ENCODE assay signal across 9 mouse cellular contexts in the genomic region with DNA sequence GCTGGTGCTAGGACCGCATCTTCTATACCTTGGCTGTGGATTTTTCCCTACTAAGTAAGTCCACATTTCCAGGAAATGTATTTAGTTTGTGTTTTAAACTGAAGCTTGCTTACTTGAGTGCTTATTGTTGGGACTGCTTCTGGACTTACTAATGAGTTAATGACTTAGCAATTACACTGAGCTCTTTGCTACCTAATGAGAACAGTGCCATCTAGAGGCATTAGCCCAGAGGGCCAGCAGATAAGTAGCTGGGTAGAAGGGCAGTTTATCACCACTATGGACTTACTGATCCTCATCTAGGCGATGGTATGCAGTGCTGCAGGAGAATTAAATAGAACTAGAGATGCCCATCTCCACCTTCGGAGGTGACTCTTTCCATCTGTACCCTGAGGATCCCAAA. TPM values are rescaled to one million over a fixed set of nuclear protein-coding genes. Genes with fewer than 3 reads are reported as not detected.
DNase-seq lines count a peak whose midpoint lies in the region; ATAC-seq and TF ChIP-seq lines count a peak whose summit lies in the region.
"Had no signal": no experiment of that assay in that cellular context is flagged by ENCODE, and none has a peak within 500 bp of the region (broad histone marks: within the 10 kb centered on the region; RNA-seq: fewer than 3 reads in every experiment).

No protein-coding gene starts in this region.

- no peak for TF ChIP-seq EP300 in liver, postnatal 0 days (IDR thresholded peaks at IDR 0.05; ENCODE audit: low read depth)

- WGBS in liver, postnatal 0 days (ENCODE audit: insufficient replicate concordance) = 80% methylated on average over 3 of the region's 3 CpGs
- WGBS in liver, embryonic 12.5 days (ENCODE audit: insufficient replicate concordance) = 74% methylated on average over 3 of the region's 3 CpGs
- 89% methylated on average over 3 of the region's 3 CpGs for WGBS in forebrain, embryonic 10.5 days

- no peaks in the 10 kb centered on the region for H3K4me1 ChIP-seq in liver, postnatal 0 days (ENCODE audit: insufficient read depth)
- H3K4me1 ChIP-seq in liver, embryonic 12.5 days = no peaks in the 10 kb centered on the region
- H3K4me1 ChIP-seq in forebrain, embryonic 10.5 days = no peaks in the 10 kb centered on the region
- H3K4me1 ChIP-seq: liver, embryonic 15.5 days had no signal

- H3K9me3 ChIP-seq in liver, postnatal 0 days (ENCODE audit: low read length) = no peaks in the 10 kb centered on the region
- no peaks in the 10 kb centered on the region for H3K9me3 ChIP-seq in liver, embryonic 12.5 days (replicated peaks)
- H3K9me3 ChIP-seq in forebrain, embryonic 10.5 days = no peaks in the 10 kb centered on the region
- H3K9me3 ChIP-seq: liver, embryonic 15.5 days had no signal

- H3K9ac ChIP-seq in liver, postnatal 0 days (replicated peaks) = no peak overlapping the region
- H3K9ac ChIP-seq in liver, embryonic 12.5 days = no peak overlapping the region
- H3K9ac ChIP-seq: liver, embryonic 15.5 days had no signal

- H3K36me3 ChIP-seq in liver, postnatal 0 days (replicated peaks; ENCODE audit: insufficient read depth, low read length) = peaks cover 13% of the 10 kb centered on the region
- peaks cover 38% of the 10 kb centered on the region for H3K36me3 ChIP-seq in liver, embryonic 12.5 days
- H3K36me3 ChIP-seq in forebrain, embryonic 10.5 days (replicated peaks) = peaks cover 14% of the 10 kb centered on the region

- no peak overlapping the region for H3K4me2 ChIP-seq in liver, postnatal 0 days (ENCODE audit: low read depth, low read length)
- no peak overlapping the region for H3K4me2 ChIP-seq in liver, embryonic 12.5 days
- H3K4me2 ChIP-seq: liver, embryonic 15.5 days had no signal

- peak; percentile 4 for DNase-seq in cerebellum, adult 11 months
- no peak for DNase-seq in cerebellum, adult 11-12 months
- no peak for DNase-seq in liver, postnatal 0 days
- DNase-seq in naive thymus-derived CD4-positive, alpha-beta T cell, adult 2 months (ENCODE audit: low read depth) = peak; percentile 9
- DNase-seq in forebrain, embryonic 10.5 days (ENCODE audit: extremely low spot score, low spot score) = no peak
- no peak for DNase-seq in urinary bladder, postnatal 10 days (ENCODE audit: low spot score)

- peak; percentile 51 for TF ChIP-seq CTCF in liver, postnatal 0 days (IDR thresholded peaks at IDR 0.05; ENCODE audit: low read depth)

- no peak overlapping the region for H3K27ac ChIP-seq in liver, postnatal 0 days (ENCODE audit: low read depth)
- H3K27ac ChIP-seq in liver, embryonic 12.5 days = no peak overlapping the region
- no peak overlapping the region for H3K27ac ChIP-seq in forebrain, embryonic 10.5 days
- H3K27ac ChIP-seq: liver, embryonic 15.5 days had no signal

- ATAC-seq in liver, postnatal 0 days = no peak
- no peak for ATAC-seq in liver, embryonic 12.5 days
- peak; percentile 56; the same call in 1 of the 2 replicates for ATAC-seq in common myeloid progenitor, adult 5-6 weeks (replicated peaks; ENCODE audit: low read depth, poor library complexity, severe bottlenecking)

- no peak overlapping the region for H3K4me3 ChIP-seq in liver, postnatal 0 days (ENCODE audit: low read depth, low read length)
- no peak overlapping the region for H3K4me3 ChIP-seq in liver, embryonic 12.5 days
- no peak overlapping the region for H3K4me3 ChIP-seq in forebrain, embryonic 10.5 days
- H3K4me3 ChIP-seq: liver, embryonic 15.5 days had no signal

- no peaks in the 10 kb centered on the region for H3K27me3 ChIP-seq in liver, postnatal 0 days (ENCODE audit: insufficient read depth, low read length)
- H3K27me3 ChIP-seq in liver, embryonic 12.5 days (replicated peaks) = no peaks in the 10 kb centered on the region
- H3K27me3 ChIP-seq in forebrain, embryonic 10.5 days (ENCODE audit: poor library complexity, severe bottlenecking) = no peaks in the 10 kb centered on the region
- H3K27me3 ChIP-seq: liver, embryonic 15.5 days had no signal

RNA-seq across cellular contexts. Expression of a gene that starts 24.8 kb away (rescaled TPM):
- 22.3 and 23.9 TPM in 2 replicates for polyA plus RNA-seq in liver, postnatal 0 days (2015; fragmentation: Nextera tagmentation; extraction: Ambion mirVana)
- 36.6 and 42.8 TPM in 2 replicates for polyA plus RNA-seq in liver, embryonic 12.5 days (2016; fragmentation: Nextera tagmentation; extraction: Ambion mirVana)
- total RNA-seq in common myeloid progenitor, adult 5-6 weeks (2017) = 34.9 and 42.9 TPM in 2 replicates
- polyA plus RNA-seq in forebrain, embryonic 10.5 days (2016; fragmentation: Nextera tagmentation; extraction: Ambion mirVana) = 68.2 and 70.4 TPM in 2 replicates

Comparison
In these comparisons a context has a peak if more than half of its experiments do, and no peak if none do; other contexts are left out.
1. DNase-seq: peak in cerebellum, adult 11 months (single experiment) and naive thymus-derived CD4-positive, alpha-beta T cell, adult 2 months (single experiment); none in cerebellum, adult 11-12 months (single experiment), liver, postnatal 0 days (single experiment), forebrain, embryonic 10.5 days (single experiment) and urinary bladder, postnatal 10 days (single experiment).